Mouse (Mus musculus) midbrain, postnatal 0 days (tissue): Measurements from ENCODE around the gene Sept11. TPM values are rescaled to one million over a fixed set of nuclear protein-coding genes. Genes with fewer than 3 reads are reported as not detected.

Experiments used
- ATAC-seq: fragments of 200-750 bp; cut with Nextera tagmentation; 2 replicates; pipeline ENCODE4 v1.8.0; 2017; ENCODE audit warnings: moderate number of reproducible peaks, mild to moderate bottlenecking, moderate TSS enrichment, moderate library complexity; ENCODE audit not compliant: low FRiP score
- DNase-seq: peaks from one replicate; pipeline ENCODE4 v3.0.0-alpha.2; 2015; ENCODE audit warnings: low spot score
- H3K27ac ChIP-seq: fragments of 300-500 bp; sonication (generic); 2 replicates; pipeline ENCODE4 v1.5.1; 2014; ENCODE audit warnings: low read depth, mild to moderate bottlenecking, low read length, mixed read lengths
- H3K27me3 ChIP-seq: fragments of 300-500 bp; sonication (generic); 2 replicates; pipeline ENCODE4 v1.6.1; 2014; ENCODE audit warnings: low read length, control low read depth, mixed read lengths; ENCODE audit not compliant: insufficient read depth
- H3K36me3 ChIP-seq: fragments of 300-500 bp; sonication (generic); 2 replicates; pipeline ENCODE4 v1.6.1; 2014; ENCODE audit warnings: low read length, control low read depth, mixed read lengths; ENCODE audit not compliant: insufficient read depth
- H3K4me1 ChIP-seq: fragments of 300-500 bp; sonication (generic); 2 replicates; pipeline ENCODE4 v1.6.1; 2014; ENCODE audit warnings: mild to moderate bottlenecking, control low read depth, antibody characterized with exemption, low read length, mixed read lengths; ENCODE audit not compliant: insufficient read depth
- H3K4me2 ChIP-seq: fragments of 300-500 bp; sonication (generic); 2 replicates; pipeline ENCODE4 v1.6.1; 2014; ENCODE audit warnings: low read depth, mild to moderate bottlenecking, low read length, mixed read lengths; ENCODE audit not compliant: poor library complexity, severe bottlenecking
- H3K4me3 ChIP-seq: fragments of 300-500 bp; sonication (generic); 2 replicates; pipeline ENCODE4 v1.5.1; 2014; ENCODE audit warnings: low read depth, mild to moderate bottlenecking, low read length, moderate library complexity
- H3K9ac ChIP-seq: fragments of 300-500 bp; sonication (generic); replicated peaks from 2 replicates; pipeline ENCODE4 v1.6.1; 2014; ENCODE audit warnings: mild to moderate bottlenecking, low read length, moderate library complexity, mixed read lengths; ENCODE audit not compliant: poor library complexity, severe bottlenecking
- H3K9me3 ChIP-seq: fragments of 300-500 bp; sonication (generic); 2 replicates; pipeline ENCODE4 v1.6.1; 2016; ENCODE audit warnings: low read length, control low read depth
- CTCF ChIP-seq: IDR thresholded peaks from 2 replicates; pipeline ENCODE4 v1.5.1; 2016; ENCODE audit warnings: antibody characterized with exemption, mild to moderate bottlenecking
- WGBS: fragments of 180-500 bp; shearing (Covaris S2); extraction: QIAGEN DNeasy Blood & Tissue Kit; methylation state at CpG from one replicate; pipeline ENCODE4 v1.1.7; 2014; 5-methylcytosine and 5-hydroxymethylcytosine counted together
- polyA plus RNA-seq: library from polyadenylated mRNA; unstranded; fragments of >200 nt; fragmentation: Nextera tagmentation; extraction: Ambion mirVana; gene quantifications from 2 replicates; pipeline ENCODE4 v1.2.1, GENCODE M21; 2015
- total RNA-seq: library from RNA; depleted of rRNA; stranded (reverse); fragments of >200 nt; gene quantifications from 2 replicates; pipeline ENCODE4 v1.2.3, GENCODE M21; 2014

Gene Sept11
- total and polyA plus RNA-seq, 2 experiments from 2014 or later, result 95.9 to 96.0 TPM

DNA sequence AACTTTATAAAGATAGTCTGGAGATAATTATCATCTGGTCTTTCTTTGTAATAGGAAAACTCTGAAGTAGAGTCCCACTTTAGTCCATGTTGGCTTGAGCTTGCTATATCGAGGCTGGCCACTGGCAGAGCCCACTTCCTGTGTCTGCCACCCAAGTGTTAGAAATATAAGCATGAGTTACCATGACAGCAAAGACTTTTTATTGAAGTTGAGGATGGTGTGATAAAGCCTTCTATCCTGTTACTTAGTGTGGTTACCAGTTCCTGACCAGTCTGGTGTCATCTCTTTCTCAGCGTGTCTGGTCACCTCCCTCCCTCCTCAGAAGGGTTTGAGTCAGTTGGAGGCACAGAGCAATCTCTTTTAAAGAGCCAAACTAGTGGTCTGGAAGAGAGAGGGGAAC is 16.3 kb downstream of the Sept11 start:
- ATAC-seq (no peak), DNase-seq (no peak)
- Histone ChIP-seq H3K4me1 (no peaks in the 10 kb centered on the region), H3K36me3 (0 out of 2 replicates have a peak, but pooled peaks cover 3% of the 10 kb centered on the region), H3K9me3 (no peaks in the 10 kb centered on the region), H3K4me2 (no peak overlapping the region), H3K4me3 (no peak overlapping the region), H3K27ac (no peak overlapping the region), H3K27me3 (no peaks in the 10 kb centered on the region), H3K9ac (no peak overlapping the region)
- 84% methylated on average over 2 of the region's 2 CpGs for WGBS
- TF ChIP-seq CTCF, result no peak

DNA sequence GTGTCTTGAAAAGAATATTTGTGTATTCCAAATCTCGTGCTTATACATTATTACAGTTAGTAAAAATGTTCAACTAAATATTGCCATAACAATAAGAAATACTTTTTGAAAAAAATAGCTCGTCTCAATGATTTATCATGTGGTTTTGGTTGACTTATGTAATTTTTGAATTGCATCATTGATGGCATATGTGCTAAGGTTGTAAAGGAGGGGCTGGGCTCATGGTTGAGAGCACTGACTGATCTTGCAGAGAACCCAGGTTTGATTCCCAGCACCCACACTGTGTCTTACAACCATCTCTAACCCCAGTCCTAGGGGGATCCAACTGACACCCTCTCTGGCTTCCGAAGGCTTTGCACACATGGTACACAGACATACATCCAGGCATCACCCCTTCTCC is 19.1 kb downstream of the Sept11 start:
- H3K9ac ChIP-seq, result no peak overlapping the region
- ATAC-seq, result no peak
- H3K27ac ChIP-seq, result no peak overlapping the region
- TF ChIP-seq CTCF, result no peak
- WGBS, result 96% methylated on average over 3 of the region's 3 CpGs
- 0 out of 2 replicates have a peak, but pooled peaks cover 3% of the 10 kb centered on the region for H3K36me3 ChIP-seq
- no peak overlapping the region for H3K4me2 ChIP-seq
- H3K4me3 ChIP-seq, result no peak overlapping the region
- H3K27me3 ChIP-seq, result no peaks in the 10 kb centered on the region
- no peak for DNase-seq
- no peaks in the 10 kb centered on the region for H3K9me3 ChIP-seq
- no peaks in the 10 kb centered on the region; the same call in 1 of the 2 replicates for H3K4me1 ChIP-seq

DNA sequence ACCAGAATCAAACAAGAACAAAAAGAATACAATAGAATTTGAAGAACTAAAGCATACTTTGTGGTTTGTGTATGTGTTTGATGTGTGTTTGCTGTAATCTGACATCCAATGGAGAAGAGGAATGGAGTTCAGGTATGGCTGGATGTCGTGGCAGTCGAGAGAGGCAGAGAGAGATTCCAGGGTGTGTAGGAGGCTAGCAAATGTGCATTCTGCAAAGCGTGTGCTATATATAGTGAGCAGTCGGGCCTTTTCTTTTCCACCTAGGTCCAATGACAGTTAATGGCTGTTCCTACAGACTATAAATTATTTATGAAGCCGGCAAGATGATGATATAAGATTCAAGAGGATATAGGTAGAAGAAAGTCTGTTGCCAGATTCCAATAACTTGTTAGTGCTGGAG is 20.3 kb downstream of the Sept11 start:
- H3K9me3 ChIP-seq, result no peaks in the 10 kb centered on the region
- H3K4me2 ChIP-seq, result no peak overlapping the region
- H3K27me3 ChIP-seq, result no peaks in the 10 kb centered on the region
- H3K27ac ChIP-seq, result no peak overlapping the region
- no peak overlapping the region for H3K4me3 ChIP-seq
- WGBS, result 88% methylated on average over 5 of the region's 5 CpGs
- no peaks in the 10 kb centered on the region; the same call in 1 of the 2 replicates for H3K4me1 ChIP-seq
- TF ChIP-seq CTCF, result no peak
- H3K36me3 ChIP-seq, result 0 out of 2 replicates have a peak, but pooled peaks cover 3% of the 10 kb centered on the region
- no peak overlapping the region for H3K9ac ChIP-seq
- no peak for ATAC-seq
- DNase-seq, result no peak

DNA sequence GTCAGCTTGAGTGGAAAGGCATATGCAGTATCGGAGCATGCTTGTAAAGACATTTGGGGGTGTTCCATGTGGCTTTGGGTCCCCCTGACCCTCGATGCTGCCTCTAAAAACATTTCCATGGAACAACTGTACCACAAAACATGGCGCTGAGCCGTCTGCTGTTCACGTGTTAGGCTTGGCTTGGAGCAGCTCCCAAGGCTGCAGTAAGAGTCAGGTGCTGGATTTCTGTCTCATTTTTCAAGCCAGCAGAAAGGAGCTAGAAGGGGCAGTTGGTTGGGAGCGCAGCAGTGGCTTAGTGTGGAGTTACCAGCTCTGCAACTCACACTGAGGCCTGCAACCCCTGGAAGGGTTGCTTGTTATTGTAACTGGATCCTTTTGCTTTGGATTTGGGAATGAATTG is 21.3 kb downstream of the Sept11 start:
- H3K4me3 ChIP-seq, result no peak overlapping the region
- no peak for TF ChIP-seq CTCF
- H3K36me3 ChIP-seq, result 0 out of 2 replicates have a peak, but pooled peaks cover 3% of the 10 kb centered on the region
- no peak overlapping the region for H3K4me2 ChIP-seq
- H3K27me3 ChIP-seq, result no peaks in the 10 kb centered on the region
- H3K9me3 ChIP-seq, result no peaks in the 10 kb centered on the region
- WGBS, result 80% methylated on average over 6 of the region's 6 CpGs
- DNase-seq (no peak), ATAC-seq (no peak)
- no peak overlapping the region for H3K9ac ChIP-seq
- no peaks in the 10 kb centered on the region; the same call in 1 of the 2 replicates for H3K4me1 ChIP-seq
- no peak overlapping the region for H3K27ac ChIP-seq

DNA sequence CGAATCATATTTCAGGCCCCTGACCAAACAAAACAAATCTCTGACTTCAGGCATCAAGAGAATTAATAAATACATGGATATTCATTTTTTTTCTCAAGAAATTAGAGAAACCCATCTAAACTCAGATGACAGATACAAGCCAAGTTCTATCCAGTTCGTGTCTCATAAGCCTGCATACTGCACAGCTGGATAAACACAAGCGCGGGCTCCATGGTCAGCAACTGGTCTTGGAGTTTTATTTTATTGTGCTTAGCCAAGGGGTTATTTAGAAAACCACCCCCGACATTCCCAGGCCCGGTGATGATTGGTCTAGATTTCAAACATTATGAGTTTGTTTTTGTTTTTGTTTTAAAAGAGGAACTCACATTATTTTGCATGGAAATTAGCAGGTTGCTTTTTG is 21.8 kb downstream of the Sept11 start:
- DNase-seq, result no peak

DNA sequence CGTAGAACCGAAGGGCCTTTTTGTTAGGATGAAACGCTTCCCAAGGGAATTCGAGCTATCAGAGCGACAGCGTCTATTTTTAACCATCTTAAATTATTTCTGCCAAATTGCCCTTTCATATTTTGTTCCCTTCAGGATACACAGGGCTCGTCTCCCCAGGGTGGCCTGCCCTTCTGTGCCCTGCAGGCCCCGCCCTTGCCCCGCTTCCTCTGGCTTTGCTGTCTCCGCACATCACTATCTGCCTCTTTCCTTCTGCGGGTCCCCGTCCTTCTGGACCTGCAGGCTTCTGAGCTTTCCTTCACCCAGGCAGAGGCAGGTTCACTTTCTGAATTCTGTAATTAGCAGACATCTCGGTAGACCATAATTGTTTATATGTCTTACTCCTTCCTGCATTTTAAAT is 22.6 kb downstream of the Sept11 start:
- DNase-seq (peak; percentile 27), ATAC-seq (no peak)
- H3K4me1 ChIP-seq, result no peaks in the 10 kb centered on the region; the same call in 1 of the 2 replicates
- H3K4me3 ChIP-seq, result no peak overlapping the region
- H3K27ac ChIP-seq, result no peak overlapping the region; the same call in 1 of the 2 replicates
- no peak overlapping the region for H3K9ac ChIP-seq
- H3K36me3 ChIP-seq, result 0 out of 2 replicates have a peak, but pooled peaks cover 3% of the 10 kb centered on the region
- no peaks in the 10 kb centered on the region for H3K9me3 ChIP-seq
- no peak for TF ChIP-seq CTCF
- H3K27me3 ChIP-seq, result no peaks in the 10 kb centered on the region
- H3K4me2 ChIP-seq, result no peak overlapping the region
- 69% methylated on average over 13 of the region's 13 CpGs for WGBS

More for the DNA sequence above, 21.8 kb downstream of the Sept11 start:
- Histone ChIP-seq H3K27ac (no peak overlapping the region), H3K4me1 (no peaks in the 10 kb centered on the region; the same call in 1 of the 2 replicates), H3K36me3 (0 out of 2 replicates have a peak, but pooled peaks cover 3% of the 10 kb centered on the region), H3K4me2 (no peak overlapping the region), H3K27me3 (no peaks in the 10 kb centered on the region), H3K9me3 (no peaks in the 10 kb centered on the region), H3K4me3 (no peak overlapping the region), H3K9ac (no peak overlapping the region)
- 88% methylated on average over 6 of the region's 6 CpGs for WGBS
- TF ChIP-seq CTCF, result no peak
- no peak for ATAC-seq
